Mouse (Mus musculus): Measurements from ENCODE around the gene Ip6k1. TPM values are rescaled to one million over a fixed set of nuclear protein-coding genes. Genes with fewer than 3 reads are reported as not detected.
A peak's percentile ranks its signal among the peaks of the same experiment; 100 is the strongest.

Gene Ip6k1
- polyA plus RNA-seq, 1 experiment from 2014 or later = 71.9 TPM

- H3K4me1 ChIP-seq = no peaks in the 10 kb centered on the region
- H3K9ac ChIP-seq = no peak overlapping the region
- no peaks in the 10 kb centered on the region for H3K27me3 ChIP-seq
- ATAC-seq (ENCODE audit: insufficient number of reproducible peaks, insufficient read depth, low FRiP score, low TSS enrichment, low read depth) = no peak
- H3K9me3 ChIP-seq = no peaks in the 10 kb centered on the region
- WGBS = 89% methylated on average over 7 of the region's 7 CpGs
- H3K36me3 ChIP-seq = peaks cover 56% of the 10 kb centered on the region
- H3K4me3 ChIP-seq = no peak overlapping the region
- H3K27ac ChIP-seq = no peak overlapping the region
- H3K4me2 ChIP-seq = no peak overlapping the region
Observed at GRCm38 (mm10) chr9:107968531-107968930, 33.8 kb upstream of the Ip6k1 start.

- Histone ChIP-seq H3K27ac (no peak overlapping the region), H3K9me3 (no peaks in the 10 kb centered on the region), H3K4me3 (no peak overlapping the region), H3K36me3 (peaks cover 50% of the 10 kb centered on the region), H3K9ac (no peak overlapping the region), H3K4me1 (peaks cover 3% of the 10 kb centered on the region; the same call in 1 of the 2 replicates), H3K4me2 (no peak overlapping the region), H3K27me3 (no peaks in the 10 kb centered on the region)
- ATAC-seq (ENCODE audit: insufficient number of reproducible peaks, insufficient read depth, low FRiP score, low TSS enrichment, low read depth) = no peak
- WGBS = 91% methylated on average over 5 of the region's 5 CpGs
Observed at GRCm38 (mm10) chr9:107970311-107970710, 32.0 kb upstream of the Ip6k1 start.

DNA sequence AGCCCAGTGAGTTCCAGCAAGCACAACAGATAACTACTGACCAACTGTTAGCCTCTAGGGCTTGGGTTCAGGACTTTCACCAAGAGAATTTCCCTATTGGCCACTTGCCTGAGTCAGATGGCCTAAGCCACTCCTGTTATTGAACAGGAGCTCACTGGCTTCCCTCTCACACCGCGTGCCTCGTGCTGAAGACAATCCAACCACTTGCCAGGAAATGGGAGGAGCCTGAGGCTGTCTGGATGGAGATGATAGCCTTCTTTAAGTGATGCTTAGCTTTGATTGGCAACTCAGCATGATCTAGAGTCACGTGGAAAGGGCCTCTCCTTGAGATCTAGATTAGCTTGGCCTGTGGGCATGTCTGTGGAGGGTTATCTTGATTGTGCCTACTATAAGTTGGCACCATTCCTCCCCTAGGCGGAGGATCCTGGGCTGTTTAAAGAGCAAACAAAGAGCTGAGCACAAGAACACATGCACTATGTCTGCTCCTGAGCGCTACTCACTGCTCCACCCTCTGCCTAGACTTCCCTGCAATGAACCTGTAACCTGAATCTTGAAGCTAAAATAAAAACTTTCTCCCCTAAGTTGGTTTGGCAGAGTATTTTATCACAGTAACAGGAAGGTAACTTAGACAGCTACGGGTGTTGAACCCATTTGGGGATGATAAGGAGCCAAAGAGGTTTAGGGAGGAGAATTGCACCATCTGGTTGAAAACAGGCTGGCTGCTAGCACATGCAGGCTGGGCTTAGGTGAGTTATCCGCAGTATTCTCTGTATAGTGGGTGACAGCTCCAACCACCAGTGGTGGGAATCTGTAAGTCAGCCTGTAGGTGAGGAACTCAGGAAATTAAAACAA lies 30.4 kb upstream of the Ip6k1 start:
- 74% methylated on average over 8 of the region's 8 CpGs for WGBS
- no peak overlapping the region for H3K4me2 ChIP-seq
- H3K9ac ChIP-seq = no peak overlapping the region
- 0 out of 2 replicates have a peak overlapping the region, but pooled peaks have one; percentile 16 for H3K27ac ChIP-seq
- no peak overlapping the region for H3K4me3 ChIP-seq
- no peak; the same call in 1 of the 2 replicates for ATAC-seq (ENCODE audit: insufficient number of reproducible peaks, insufficient read depth, low FRiP score, low TSS enrichment, low read depth)
- peaks cover 50% of the 10 kb centered on the region for H3K36me3 ChIP-seq
- H3K9me3 ChIP-seq = no peaks in the 10 kb centered on the region
- no peaks in the 10 kb centered on the region for H3K27me3 ChIP-seq
- H3K4me1 ChIP-seq = peaks cover 9% of the 10 kb centered on the region; the same call in 1 of the 2 replicates

GRCm38 (mm10) chr9:107974491-107975171 lies 27.7 kb upstream of the Ip6k1 start:
- Histone ChIP-seq H3K27me3 (no peaks in the 10 kb centered on the region), H3K4me1 (peaks cover 9% of the 10 kb centered on the region; the same call in 1 of the 2 replicates), H3K36me3 (peaks cover 33% of the 10 kb centered on the region), H3K4me2 (no peak overlapping the region), H3K9ac (no peak overlapping the region), H3K27ac (no peak overlapping the region), H3K4me3 (no peak overlapping the region), H3K9me3 (no peaks in the 10 kb centered on the region)
- ATAC-seq (ENCODE audit: insufficient number of reproducible peaks, insufficient read depth, low FRiP score, low TSS enrichment, low read depth) = no peak
- WGBS = 79% methylated on average over 10 of the region's 10 CpGs

- H3K9me3 ChIP-seq = no peaks in the 10 kb centered on the region
- H3K27me3 ChIP-seq = no peaks in the 10 kb centered on the region
- ATAC-seq (ENCODE audit: insufficient number of reproducible peaks, insufficient read depth, low FRiP score, low TSS enrichment, low read depth) = no peak
- H3K36me3 ChIP-seq = peaks cover 24% of the 10 kb centered on the region
- WGBS = 73% methylated on average over 12 of the region's 12 CpGs
- 0 out of 2 replicates have a peak within 1 kb of the TSS, but pooled peaks have one; percentile 39 for H3K27ac ChIP-seq
- peaks cover 17% of the 10 kb centered on the region for H3K4me1 ChIP-seq
- H3K9ac ChIP-seq = peak within 1 kb of the TSS; percentile 40; the same call in 1 of the 2 replicates
- H3K4me3 ChIP-seq = no peak within 1 kb of the TSS; the same call in 1 of the 2 replicates
- H3K4me2 ChIP-seq = no peak within 1 kb of the TSS
Observed at GRCm38 (mm10) chr9:107975399-107976386, 26.6 kb upstream of the Ip6k1 start, which contains the start of gene Uba7. Gene Uba7, plus strand, starts transcription at chr9:107975505.

DNA sequence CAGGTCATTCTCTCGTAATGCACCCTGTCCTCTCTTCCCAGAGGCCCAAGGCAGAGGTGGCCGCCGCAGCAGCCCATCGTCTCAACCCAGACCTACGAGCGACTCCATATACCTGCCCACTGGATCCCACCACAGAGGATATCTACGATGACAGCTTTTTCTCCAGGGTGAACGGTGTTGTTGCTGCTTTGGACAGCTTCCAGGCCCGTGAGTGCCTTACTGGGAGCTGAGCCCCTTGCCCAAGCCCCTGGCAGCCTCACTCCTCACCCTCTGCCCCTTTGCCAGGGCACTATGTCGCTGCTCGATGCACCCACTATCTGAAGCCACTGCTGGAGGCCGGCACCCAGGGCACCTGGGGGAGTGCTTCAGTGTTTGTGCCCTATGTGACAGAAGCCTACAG lies 23.5 kb upstream of the Ip6k1 start:
- no peak overlapping the region for H3K27ac ChIP-seq
- H3K9ac ChIP-seq = no peak overlapping the region
- 90% methylated on average over 12 of the region's 12 CpGs for WGBS
- H3K4me3 ChIP-seq = no peak overlapping the region
- no peaks in the 10 kb centered on the region for H3K9me3 ChIP-seq
- no peaks in the 10 kb centered on the region for H3K27me3 ChIP-seq
- no peak overlapping the region for H3K4me2 ChIP-seq
- peaks cover 48% of the 10 kb centered on the region for H3K4me1 ChIP-seq
- no peak for ATAC-seq (ENCODE audit: insufficient number of reproducible peaks, insufficient read depth, low FRiP score, low TSS enrichment, low read depth)
- no peaks in the 10 kb centered on the region for H3K36me3 ChIP-seq

- 18% methylated on average over 7 of the region's 7 CpGs for WGBS
- peak; percentile 46 for ATAC-seq (ENCODE audit: insufficient number of reproducible peaks, insufficient read depth, low FRiP score, low TSS enrichment, low read depth)
- H3K27ac ChIP-seq = peak overlapping the region; percentile 100
- peaks cover 61% of the 10 kb centered on the region for H3K4me1 ChIP-seq
- peak overlapping the region; percentile 80 for H3K4me3 ChIP-seq
- no peaks in the 10 kb centered on the region for H3K9me3 ChIP-seq
- no peaks in the 10 kb centered on the region for H3K36me3 ChIP-seq
- no peaks in the 10 kb centered on the region for H3K27me3 ChIP-seq
- H3K4me2 ChIP-seq = peak overlapping the region; percentile 89
- H3K9ac ChIP-seq = peak overlapping the region; percentile 90
Observed at GRCm38 (mm10) chr9:107981684-107982605, 20.4 kb upstream of the Ip6k1 start.

- no peaks in the 10 kb centered on the region for H3K9me3 ChIP-seq
- H3K4me1 ChIP-seq = peaks cover 62% of the 10 kb centered on the region
- 13% methylated on average over 14 of the region's 14 CpGs for WGBS
- peak within 1 kb of the TSS; percentile 89 for H3K4me2 ChIP-seq
- ATAC-seq (ENCODE audit: insufficient number of reproducible peaks, insufficient read depth, low FRiP score, low TSS enrichment, low read depth) = peak; percentile 66
- H3K4me3 ChIP-seq = peak within 1 kb of the TSS; percentile 80
- H3K9ac ChIP-seq = peak within 1 kb of the TSS; percentile 90
- no peaks in the 10 kb centered on the region for H3K27me3 ChIP-seq
- H3K36me3 ChIP-seq = no peaks in the 10 kb centered on the region
- H3K27ac ChIP-seq = peak within 1 kb of the TSS; percentile 100
Observed at GRCm38 (mm10) chr9:107982681-107983346, 19.5 kb upstream of the Ip6k1 start, which contains the start of gene Gm20661. Gene Gm20661, plus strand, starts transcription at chr9:107983058.

DNA sequence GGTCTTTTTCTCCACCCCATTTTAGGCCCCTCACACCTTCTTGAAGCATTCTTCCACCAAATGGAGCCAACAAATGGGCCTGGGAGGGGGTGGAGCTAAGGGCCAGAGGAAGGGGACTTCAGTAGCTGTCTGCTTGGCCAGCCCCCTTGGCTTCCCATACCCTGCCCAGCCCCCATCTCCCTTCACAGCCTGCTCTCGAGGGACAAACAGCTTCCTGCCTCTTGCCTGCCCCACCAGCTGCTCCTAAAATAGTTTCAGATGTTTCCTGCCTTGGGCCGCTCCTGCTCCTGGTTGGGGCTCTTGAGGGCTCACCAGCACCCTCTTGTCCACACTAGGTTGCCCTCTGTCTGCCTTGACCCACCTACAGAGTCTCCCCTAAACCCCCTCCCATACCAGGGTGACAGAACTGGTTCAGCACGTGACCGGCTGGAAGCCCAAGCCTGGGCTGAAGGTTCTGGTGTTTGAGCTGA lies 18.8 kb upstream of the Ip6k1 start:
- Histone ChIP-seq H3K4me1 (peaks cover 64% of the 10 kb centered on the region), H3K27me3 (no peaks in the 10 kb centered on the region), H3K4me2 (peak overlapping the region; percentile 89), H3K4me3 (peak overlapping the region; percentile 80), H3K27ac (peak overlapping the region; percentile 100), H3K36me3 (no peaks in the 10 kb centered on the region), H3K9ac (peak overlapping the region; percentile 90), H3K9me3 (no peaks in the 10 kb centered on the region)
- 10% methylated on average over 4 of the region's 4 CpGs for WGBS
- ATAC-seq (ENCODE audit: insufficient number of reproducible peaks, insufficient read depth, low FRiP score, low TSS enrichment, low read depth) = peak; percentile 43; the same call in 1 of the 2 replicates

Data from embryonic facial prominence, embryonic 13.5 days (tissue).